ENCODE assay signal across 16 mouse cellular contexts in genomic region chr16:52043380-52044117, GRCm38 (mm10). TPM values are rescaled to one million over a fixed set of nuclear protein-coding genes. Genes with fewer than 3 reads are reported as not detected.
DNase-seq lines count a peak whose midpoint lies in the region; ATAC-seq lines count a peak whose summit lies in the region.
"Had no signal": no experiment of that assay in that cellular context is flagged by ENCODE, and none has a peak within 500 bp of the region (broad histone marks: within the 10 kb centered on the region; RNA-seq: fewer than 3 reads in every experiment).

No protein-coding gene starts in this region.

- H3K9me3 ChIP-seq in heart, embryonic 10.5 days = no peaks in the 10 kb centered on the region
- H3K9me3 ChIP-seq in kidney, embryonic 14.5 days (ENCODE audit: control insufficient read depth, low read length) = no peaks in the 10 kb centered on the region
- H3K9me3 ChIP-seq in midbrain, embryonic 15.5 days = no peaks in the 10 kb centered on the region
- H3K9me3 ChIP-seq in midbrain, embryonic 13.5 days = no peaks in the 10 kb centered on the region
- H3K9me3 ChIP-seq: embryonic facial prominence, embryonic 10.5 days; heart, embryonic 13.5 days; limb, embryonic 13.5 days had no signal

- peaks cover 8% of the 10 kb centered on the region; the same call in 1 of the 2 replicates for H3K4me1 ChIP-seq in heart, embryonic 10.5 days
- peaks cover 5% of the 10 kb centered on the region; the same call in 1 of the 2 replicates for H3K4me1 ChIP-seq in kidney, embryonic 14.5 days (ENCODE audit: control insufficient read depth, insufficient read depth, low read length)
- H3K4me1 ChIP-seq in midbrain, embryonic 15.5 days = peaks cover 13% of the 10 kb centered on the region
- H3K4me1 ChIP-seq in midbrain, embryonic 13.5 days (replicated peaks) = peaks cover 28% of the 10 kb centered on the region

- no peak overlapping the region for H3K9ac ChIP-seq in kidney, embryonic 14.5 days (ENCODE audit: low read depth, low read length)
- no peak overlapping the region for H3K9ac ChIP-seq in midbrain, embryonic 15.5 days
- no peak overlapping the region for H3K9ac ChIP-seq in midbrain, embryonic 13.5 days (replicated peaks)
- H3K9ac ChIP-seq: heart, embryonic 13.5 days; limb, embryonic 13.5 days had no signal

- no peak overlapping the region for H3K4me3 ChIP-seq in heart, embryonic 10.5 days
- H3K4me3 ChIP-seq in kidney, embryonic 14.5 days (ENCODE audit: low read length) = no peak overlapping the region
- H3K4me3 ChIP-seq in midbrain, embryonic 15.5 days = no peak overlapping the region
- H3K4me3 ChIP-seq in midbrain, embryonic 13.5 days (replicated peaks) = no peak overlapping the region
- H3K4me3 ChIP-seq: embryonic facial prominence, embryonic 10.5 days; heart, embryonic 13.5 days; limb, embryonic 13.5 days had no signal

- no peak for ATAC-seq in kidney, embryonic 14.5 days (ENCODE audit: low FRiP score, low TSS enrichment)
- ATAC-seq in midbrain, embryonic 15.5 days (replicated peaks) = peak; percentile 55; the same call in 1 of the 2 replicates
- ATAC-seq in midbrain, embryonic 13.5 days = no peak

- H3K27me3 ChIP-seq in heart, embryonic 10.5 days (ENCODE audit: insufficient read depth, poor library complexity, severe bottlenecking) = no peaks in the 10 kb centered on the region
- H3K27me3 ChIP-seq in kidney, embryonic 14.5 days (ENCODE audit: control insufficient read depth, insufficient read depth, low read length) = no peaks in the 10 kb centered on the region
- no peaks in the 10 kb centered on the region for H3K27me3 ChIP-seq in midbrain, embryonic 15.5 days (replicated peaks)
- H3K27me3 ChIP-seq in midbrain, embryonic 13.5 days = no peaks in the 10 kb centered on the region
- H3K27me3 ChIP-seq: CH12.LX; limb, embryonic 13.5 days had no signal

- 92% methylated on average over 11 of the region's 11 CpGs for WGBS in heart, embryonic 10.5 days
- 69% methylated on average over 11 of the region's 11 CpGs for WGBS in kidney, embryonic 14.5 days
- 63% methylated on average over 11 of the region's 11 CpGs for WGBS in midbrain, embryonic 15.5 days
- 60% methylated on average over 11 of the region's 11 CpGs for WGBS in midbrain, embryonic 13.5 days

- peak; percentile 44 for DNase-seq in heart, adult 11 months
- DNase-seq in heart, embryonic 10.5 days (ENCODE audit: low spot score) = no peak
- DNase-seq in kidney, adult 9 months = peak; percentile 66
- peak; percentile 28 for DNase-seq in naive thymus-derived CD4-positive, alpha-beta T cell, adult 2 months (ENCODE audit: low read depth)
- DNase-seq in lung, postnatal 4 days = no peak
- DNase-seq: adrenal gland, postnatal 25 days; cerebellum, adult 8-10 months; lung, postnatal 10 days; thymus, postnatal 14 days had no signal

- H3K27ac ChIP-seq in heart, embryonic 10.5 days = no peak overlapping the region
- no peak overlapping the region for H3K27ac ChIP-seq in kidney, embryonic 14.5 days (ENCODE audit: low read depth, low read length)
- no peak overlapping the region for H3K27ac ChIP-seq in midbrain, embryonic 15.5 days
- H3K27ac ChIP-seq in midbrain, embryonic 13.5 days = no peak overlapping the region; the same call in 1 of the 2 replicates
- H3K27ac ChIP-seq: embryonic facial prominence, embryonic 10.5 days; heart, embryonic 13.5 days; limb, embryonic 13.5 days had no signal

- H3K36me3 ChIP-seq in heart, embryonic 10.5 days = peaks cover 15% of the 10 kb centered on the region
- peaks cover 8% of the 10 kb centered on the region; the same call in 1 of the 2 replicates for H3K36me3 ChIP-seq in kidney, embryonic 14.5 days (ENCODE audit: control insufficient read depth, insufficient read depth, low read length)
- H3K36me3 ChIP-seq in midbrain, embryonic 15.5 days (replicated peaks) = peaks cover 12% of the 10 kb centered on the region; the same call in 1 of the 2 replicates
- H3K36me3 ChIP-seq in midbrain, embryonic 13.5 days = peaks cover 19% of the 10 kb centered on the region

- no peak overlapping the region for H3K4me2 ChIP-seq in kidney, embryonic 14.5 days (replicated peaks; ENCODE audit: low read depth, low read length)
- no peak overlapping the region for H3K4me2 ChIP-seq in midbrain, embryonic 15.5 days
- H3K4me2 ChIP-seq in midbrain, embryonic 13.5 days (replicated peaks) = no peak overlapping the region
- H3K4me2 ChIP-seq: heart, embryonic 13.5 days; limb, embryonic 13.5 days had no signal

RNA-seq across cellular contexts. Expression of gene Cblb, which starts 12.5 kb away (rescaled TPM):
- polyA plus RNA-seq in heart, embryonic 10.5 days (2016; fragmentation: Nextera tagmentation; extraction: Ambion mirVana) = 15.5 and 16.1 TPM in 2 replicates
- 13.9 and 27.2 TPM in 2 replicates for polyA plus RNA-seq in kidney, embryonic 14.5 days (2014; fragmentation: Nextera tagmentation; extraction: Ambion mirVana)
- 12.4 and 14.5 TPM in 2 replicates for polyA plus RNA-seq in midbrain, embryonic 15.5 days (2015; fragmentation: Nextera tagmentation; extraction: Ambion mirVana)
- polyA plus RNA-seq in midbrain, embryonic 13.5 days (2015; fragmentation: Nextera tagmentation; extraction: Ambion mirVana) = 19.2 and 20.1 TPM in 2 replicates

Comparison
In these comparisons a context has a peak if more than half of its experiments do, and no peak if none do; other contexts are left out.
1. DNase-seq: peak in heart, adult 11 months (single experiment), kidney, adult 9 months (single experiment) and naive thymus-derived CD4-positive, alpha-beta T cell, adult 2 months (single experiment); none in heart, embryonic 10.5 days (single experiment) and lung, postnatal 4 days (0 of 2).